Mouse (Mus musculus): Measurements from ENCODE around the gene Acsbg1. TPM values are rescaled to one million over a fixed set of nuclear protein-coding genes. Genes with fewer than 3 reads are reported as not detected.

Acsbg1 gene
- polyA plus RNA-seq, 1 experiment from 2014 or later, result 68.3 TPM

GRCm38 (mm10) chr9:54682846-54683245 is 21.2 kb upstream of the Acsbg1 start:
- H3K9me3 ChIP-seq (ENCODE audit: control insufficient read depth, low read length), result no peaks in the 10 kb centered on the region
- H3K4me3 ChIP-seq (ENCODE audit: low read depth, low read length), result no peak overlapping the region
- H3K4me1 ChIP-seq (replicated peaks; ENCODE audit: control insufficient read depth, insufficient read depth), result no peaks in the 10 kb centered on the region
- no peak overlapping the region for H3K27ac ChIP-seq (replicated peaks)
- ATAC-seq (ENCODE audit: low FRiP score, low TSS enrichment), result no peak
- H3K4me2 ChIP-seq (replicated peaks; ENCODE audit: low read depth), result no peak overlapping the region
- WGBS, result 51% methylated on average over 2 of the region's 4 CpGs
- H3K9ac ChIP-seq (ENCODE audit: low read length), result no peak overlapping the region
- no peaks in the 10 kb centered on the region for H3K27me3 ChIP-seq (ENCODE audit: control insufficient read depth, insufficient read depth, low read length)
- no peak for DNase-seq (ENCODE audit: low spot score)
- H3K36me3 ChIP-seq (ENCODE audit: control insufficient read depth, insufficient read depth, low read length), result no peaks in the 10 kb centered on the region
- no peak for TF ChIP-seq CTCF (IDR thresholded peaks at IDR 0.05; ENCODE audit: low read depth)

- Histone ChIP-seq H3K4me2 (replicated peaks; ENCODE audit: low read depth) (peak overlapping the region; percentile 62), H3K36me3 (ENCODE audit: control insufficient read depth, insufficient read depth, low read length) (no peaks in the 10 kb centered on the region), H3K27me3 (ENCODE audit: control insufficient read depth, insufficient read depth, low read length) (no peaks in the 10 kb centered on the region), H3K4me3 (ENCODE audit: low read depth, low read length) (peak overlapping the region; percentile 32), H3K4me1 (replicated peaks; ENCODE audit: control insufficient read depth, insufficient read depth) (no peaks in the 10 kb centered on the region), H3K9ac (ENCODE audit: low read length) (peak overlapping the region; percentile 45; the same call in 1 of the 2 replicates), H3K27ac (replicated peaks) (no peak overlapping the region), H3K9me3 (ENCODE audit: control insufficient read depth, low read length) (no peaks in the 10 kb centered on the region)
- ATAC-seq (ENCODE audit: low FRiP score, low TSS enrichment) (peak; percentile 64), DNase-seq (ENCODE audit: low spot score) (peak; percentile 77)
- TF ChIP-seq CTCF (IDR thresholded peaks at IDR 0.05; ENCODE audit: low read depth) (peak; percentile 83), EP300 (optimal IDR thresholded peaks at IDR 0.05) (no peak)
- WGBS, result 2% methylated on average over 14 of the region's 14 CpGs
These were observed 14.9 kb upstream of the Acsbg1 start for GRCm38 (mm10) chr9:54676531-54676986.

- Histone ChIP-seq H3K9ac (ENCODE audit: low read length) (no peak overlapping the region), H3K9me3 (ENCODE audit: control insufficient read depth, low read length) (no peaks in the 10 kb centered on the region), H3K27ac (replicated peaks) (no peak overlapping the region), H3K27me3 (ENCODE audit: control insufficient read depth, insufficient read depth, low read length) (no peaks in the 10 kb centered on the region), H3K36me3 (ENCODE audit: control insufficient read depth, insufficient read depth, low read length) (no peaks in the 10 kb centered on the region), H3K4me2 (replicated peaks; ENCODE audit: low read depth) (no peak overlapping the region), H3K4me1 (replicated peaks; ENCODE audit: control insufficient read depth, insufficient read depth) (no peaks in the 10 kb centered on the region), H3K4me3 (ENCODE audit: low read depth, low read length) (no peak overlapping the region)
- 84% methylated on average over 13 of the region's 13 CpGs for WGBS
- DNase-seq (ENCODE audit: low spot score), result no peak
- TF ChIP-seq CTCF (IDR thresholded peaks at IDR 0.05; ENCODE audit: low read depth) (no peak), EP300 (optimal IDR thresholded peaks at IDR 0.05) (no peak)
- no peak for ATAC-seq (ENCODE audit: low FRiP score, low TSS enrichment)
These were observed 12.2 kb upstream of the Acsbg1 start for GRCm38 (mm10) chr9:54673887-54674286.

GRCm38 (mm10) chr9:54671962-54672361 is 10.3 kb upstream of the Acsbg1 start:
- TF ChIP-seq CTCF (IDR thresholded peaks at IDR 0.05; ENCODE audit: low read depth) (no peak), EP300 (optimal IDR thresholded peaks at IDR 0.05) (no peak)
- WGBS, result 74% methylated on average over 3 of the region's 3 CpGs
- Histone ChIP-seq H3K27ac (replicated peaks) (no peak overlapping the region), H3K4me3 (ENCODE audit: low read depth, low read length) (no peak overlapping the region), H3K9ac (ENCODE audit: low read length) (no peak overlapping the region), H3K36me3 (ENCODE audit: control insufficient read depth, insufficient read depth, low read length) (no peaks in the 10 kb centered on the region), H3K27me3 (ENCODE audit: control insufficient read depth, insufficient read depth, low read length) (no peaks in the 10 kb centered on the region), H3K4me2 (replicated peaks; ENCODE audit: low read depth) (no peak overlapping the region), H3K4me1 (replicated peaks; ENCODE audit: control insufficient read depth, insufficient read depth) (no peaks in the 10 kb centered on the region), H3K9me3 (ENCODE audit: control insufficient read depth, low read length) (no peaks in the 10 kb centered on the region)
- DNase-seq (ENCODE audit: low spot score), result no peak
- no peak for ATAC-seq (ENCODE audit: low FRiP score, low TSS enrichment)

- Histone ChIP-seq H3K4me3 (ENCODE audit: low read depth, low read length) (no peak overlapping the region), H3K4me2 (replicated peaks; ENCODE audit: low read depth) (no peak overlapping the region), H3K9me3 (ENCODE audit: control insufficient read depth, low read length) (no peaks in the 10 kb centered on the region), H3K27me3 (ENCODE audit: control insufficient read depth, insufficient read depth, low read length) (no peaks in the 10 kb centered on the region), H3K9ac (ENCODE audit: low read length) (no peak overlapping the region), H3K4me1 (replicated peaks; ENCODE audit: control insufficient read depth, insufficient read depth) (no peaks in the 10 kb centered on the region), H3K36me3 (ENCODE audit: control insufficient read depth, insufficient read depth, low read length) (no peaks in the 10 kb centered on the region), H3K27ac (replicated peaks) (no peak overlapping the region)
- 57% methylated on average over 4 of the region's 4 CpGs for WGBS
- no peak for DNase-seq (ENCODE audit: low spot score)
- no peak for ATAC-seq (ENCODE audit: low FRiP score, low TSS enrichment)
- no peak for TF ChIP-seq EP300 (optimal IDR thresholded peaks at IDR 0.05)
- no peak for TF ChIP-seq CTCF (IDR thresholded peaks at IDR 0.05; ENCODE audit: low read depth)
These were observed 6.8 kb upstream of the Acsbg1 start for GRCm38 (mm10) chr9:54668455-54668854.

GRCm38 (mm10) chr9:54666116-54666515 is 4.4 kb upstream of the Acsbg1 start:
- Histone ChIP-seq H3K27ac (replicated peaks) (no peak overlapping the region), H3K27me3 (ENCODE audit: control insufficient read depth, insufficient read depth, low read length) (no peaks in the 10 kb centered on the region)
- WGBS, result 94% methylated on average over 3 of the region's 3 CpGs

More at GRCm38 (mm10) chr9:54666116-54666515, 4.4 kb upstream of the Acsbg1 start:
- no peak overlapping the region for H3K9ac ChIP-seq (ENCODE audit: low read length)
- ATAC-seq (ENCODE audit: low FRiP score, low TSS enrichment) (no peak), DNase-seq (ENCODE audit: low spot score) (no peak)
- H3K4me2 ChIP-seq (replicated peaks; ENCODE audit: low read depth), result no peak overlapping the region
- H3K9me3 ChIP-seq (ENCODE audit: control insufficient read depth, low read length), result no peaks in the 10 kb centered on the region
- H3K36me3 ChIP-seq (ENCODE audit: control insufficient read depth, insufficient read depth, low read length), result no peaks in the 10 kb centered on the region
- TF ChIP-seq CTCF (IDR thresholded peaks at IDR 0.05; ENCODE audit: low read depth) (no peak), EP300 (optimal IDR thresholded peaks at IDR 0.05) (no peak)
- no peaks in the 10 kb centered on the region for H3K4me1 ChIP-seq (replicated peaks; ENCODE audit: control insufficient read depth, insufficient read depth)
- H3K4me3 ChIP-seq (ENCODE audit: low read depth, low read length), result no peak overlapping the region

All from stomach, postnatal 0 days (tissue).